Mouse (Mus musculus) ES-E14 (cell line): ENCODE results near the gene Gm10803. TPM values are rescaled to one million over a fixed set of nuclear protein-coding genes. Genes with fewer than 3 reads are reported as not detected.

Experiments
- DNase-seq: peaks from one replicate; pipeline ENCODE4 v3.0.0-alpha.2; 2013; ENCODE audit warnings: low read depth, low spot score
- H3K27ac ChIP-seq: 2 replicates; pipeline ENCODE4 v1.5.1; 2012; ENCODE audit warnings: low read depth, mild to moderate bottlenecking, low read length, moderate library complexity, mixed read lengths; ENCODE audit not compliant: poor library complexity, insufficient read depth, severe bottlenecking
- H3K36me3 ChIP-seq: 2 replicates; pipeline ENCODE4 v1.6.1; 2012; ENCODE audit warnings: mild to moderate bottlenecking, low read length, moderate library complexity, mixed read lengths; ENCODE audit not compliant: control insufficient read depth, poor library complexity, insufficient read depth, severe bottlenecking
- H3K4me1 ChIP-seq, 2 experiments: fragments of 150-350 bp in 1 of 2; sonication (generic) in 1 of 2; 2 replicates each; pipeline ENCODE4 v1.6.1; 2012; ENCODE audit warnings: low read length in 2 of 2, mild to moderate bottlenecking in 1 of 2, mixed read lengths in 1 of 2; ENCODE audit not compliant: control insufficient read depth in 2 of 2, insufficient read depth in 2 of 2, poor library complexity in 1 of 2
- H3K4me3 ChIP-seq, 2 experiments: fragments of 150-350 bp in 1 of 2; sonication (generic) in 1 of 2; 2 replicates each; pipeline ENCODE4 v1.5.1; 2012; ENCODE audit warnings: low read length in 2 of 2, low read depth in 1 of 2, mild to moderate bottlenecking in 1 of 2, mixed read lengths in 1 of 2; ENCODE audit not compliant: insufficient read depth in 1 of 2, poor library complexity in 1 of 2, severe bottlenecking in 1 of 2
- H3K9ac ChIP-seq: 2 replicates; pipeline ENCODE4 v1.6.1; 2012; ENCODE audit warnings: low read depth, mild to moderate bottlenecking, low read length, mixed read lengths; ENCODE audit not compliant: poor library complexity, insufficient read depth, severe bottlenecking
- H3K9me3 ChIP-seq: fragments of 150-350 bp; sonication (generic); 2 replicates; pipeline ENCODE4 v1.6.1; 2012; ENCODE audit warnings: low read depth, mild to moderate bottlenecking, low read length; ENCODE audit not compliant: control insufficient read depth, insufficient read depth
- CHD2 ChIP-seq: IDR thresholded peaks from 2 replicates; pipeline ENCODE4 v1.6.1; 2014; ENCODE audit warnings: mild to moderate bottlenecking, low read depth, low read length, inconsistent platforms
- HCFC1 ChIP-seq: IDR thresholded peaks from 2 replicates; pipeline ENCODE4 v1.6.1; 2012; ENCODE audit warnings: low read length, inconsistent platforms, borderline replicate concordance; ENCODE audit not compliant: insufficient read depth
- MAFK ChIP-seq: IDR thresholded peaks from 2 replicates; pipeline ENCODE4 v1.6.1; 2014; ENCODE audit warnings: mild to moderate bottlenecking, low read depth, low read length, inconsistent platforms; ENCODE audit not compliant: insufficient read depth
- ZC3H11A ChIP-seq: IDR thresholded peaks from 2 replicates; pipeline ENCODE4 v1.6.1; 2012; ENCODE audit warnings: low read depth, mild to moderate bottlenecking, inconsistent platforms, low read length, borderline replicate concordance
- ZNF384 ChIP-seq: IDR thresholded peaks from 2 replicates; pipeline ENCODE4 v1.6.1; 2012; ENCODE audit warnings: low read depth, low read length, inconsistent platforms
- in situ Hi-C, 2 experiments: fragments of 600-800 bp; cut with MboI; formaldehyde crosslinking; loops; one replicate each; pipeline ENCODE4 v1.15.1; 2025; ENCODE audit warnings: low sequenced_read_pairs in 2 of 2, inconsistent platforms in 1 of 2; ENCODE audit not compliant: unreplicated experiment in 2 of 2
- total RNA-seq: library from RNA; depleted of rRNA; stranded (reverse); fragments of 300-350 nt; gene quantifications from 2 replicates; pipeline ENCODE4 v1.2.3, GENCODE M21; 2012

The Gm10803 gene
- total RNA-seq, 1 experiment, result not detected

DNA sequence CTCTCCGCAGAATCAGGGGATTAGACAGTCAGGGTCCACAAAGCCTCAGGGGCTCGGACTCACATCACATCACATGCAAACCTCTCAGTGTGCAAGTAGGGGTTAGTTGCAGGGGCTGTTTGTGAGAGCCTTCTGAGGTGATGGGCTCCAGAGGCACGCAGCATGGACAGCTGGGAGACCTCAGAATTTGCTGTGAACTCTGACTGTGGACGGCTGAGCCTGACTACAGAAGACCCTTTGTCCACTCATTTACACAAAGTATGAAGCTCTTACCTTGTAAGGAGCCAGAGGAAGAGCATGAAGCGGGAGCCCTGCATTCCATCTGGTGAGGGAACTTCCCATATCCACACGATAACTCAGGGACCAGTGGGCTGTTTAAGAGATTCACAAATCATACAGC, 5.3 kb downstream of the Gm10803 start:
- Histone ChIP-seq H3K9me3 (no peaks in the 10 kb centered on the region), H3K36me3 (no peaks in the 10 kb centered on the region), H3K27ac (no peak overlapping the region), H3K9ac (no peak overlapping the region), H3K4me3 (no peak overlapping the region), H3K4me1 (no peaks in the 10 kb centered on the region)
- in situ Hi-C loops, result no loop called here
- TF ChIP-seq CHD2, result no peak
- no peak for DNase-seq

DNA sequence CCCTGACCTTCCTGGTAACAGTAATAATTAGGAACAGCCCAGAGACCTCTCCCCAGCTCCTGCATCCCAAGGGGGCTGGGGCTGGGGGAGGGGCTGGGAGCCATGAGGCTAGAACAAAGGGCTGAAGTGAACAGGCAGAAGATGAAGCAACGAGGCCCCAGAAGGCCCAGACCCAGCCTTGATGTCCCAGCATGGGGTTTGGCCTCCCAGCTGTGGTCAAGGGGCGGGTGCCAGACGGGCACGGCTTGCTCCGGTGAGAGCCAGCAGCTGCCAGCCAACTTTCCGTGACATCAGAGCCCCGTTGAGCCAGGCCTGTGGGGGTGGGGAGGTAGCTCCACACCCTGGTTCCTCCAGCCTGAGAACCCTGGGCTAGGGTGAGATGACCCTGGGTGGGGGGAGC, 7.3 kb downstream of the Gm10803 start:
- no peaks in the 10 kb centered on the region for H3K9me3 ChIP-seq
- no peak overlapping the region for H3K9ac ChIP-seq
- TF ChIP-seq CHD2, result no peak
- TF ChIP-seq ZNF384, result no peak
- TF ChIP-seq MAFK, result no peak
- no peak for TF ChIP-seq ZC3H11A
- no peak for TF ChIP-seq HCFC1
- H3K4me1 ChIP-seq, result no peaks in the 10 kb centered on the region
- DNase-seq, result no peak
- no peaks in the 10 kb centered on the region for H3K36me3 ChIP-seq
- no peak overlapping the region for H3K4me3 ChIP-seq
- in situ Hi-C loops, result no loop called here
- no peak overlapping the region for H3K27ac ChIP-seq

DNA sequence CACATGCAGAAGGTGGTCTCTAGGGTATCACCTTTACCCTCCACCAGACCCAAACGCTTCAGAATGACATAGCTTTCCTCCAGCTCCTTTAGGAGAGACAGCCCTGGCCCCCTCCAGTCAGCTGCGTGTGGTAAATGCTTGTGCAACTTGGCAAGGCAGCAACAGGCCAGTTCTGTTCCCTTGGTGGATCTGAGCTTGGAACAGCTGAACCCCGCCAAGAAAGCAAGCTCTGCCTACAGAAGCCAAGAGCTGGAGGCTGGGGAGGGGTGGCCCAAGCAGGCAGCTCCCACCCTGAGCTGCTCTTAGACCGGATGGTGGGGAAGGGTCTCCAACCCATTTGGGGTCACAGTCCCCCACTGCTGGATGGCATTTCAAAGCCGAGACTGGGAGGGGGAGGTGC, 12.2 kb downstream of the Gm10803 start:
- Histone ChIP-seq H3K4me3 (no peak overlapping the region), H3K9me3 (no peaks in the 10 kb centered on the region), H3K9ac (no peak overlapping the region), H3K36me3 (no peaks in the 10 kb centered on the region), H3K4me1 (no peaks in the 10 kb centered on the region), H3K27ac (no peak overlapping the region)
- no peak for DNase-seq
- in situ Hi-C loops, result no loop called here
- TF ChIP-seq CHD2, result no peak
- TF ChIP-seq MAFK, result no peak
- no peak for TF ChIP-seq HCFC1
- no peak for TF ChIP-seq ZNF384
- TF ChIP-seq ZC3H11A, result no peak

DNA sequence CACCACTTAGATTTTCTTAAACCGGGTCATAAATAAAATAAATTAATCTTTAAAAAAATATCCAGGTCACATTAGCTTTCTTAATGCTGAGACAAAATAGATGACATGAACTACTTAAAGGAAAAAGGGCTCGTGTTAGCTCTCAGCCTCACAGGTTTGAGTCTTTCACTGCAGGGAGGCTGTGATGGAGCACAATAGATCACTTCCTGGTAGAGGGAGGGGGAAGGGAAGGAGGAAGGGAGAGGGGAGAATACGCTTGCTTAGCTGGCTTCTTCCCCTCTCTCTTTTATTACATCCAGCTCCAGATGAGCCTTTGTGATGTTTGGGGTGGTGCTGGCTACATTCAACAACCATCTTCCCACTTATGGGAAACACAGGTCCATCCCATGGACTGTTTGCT, 20.9 kb downstream of the Gm10803 start:
- TF ChIP-seq HCFC1, result no peak
- no peak for TF ChIP-seq MAFK
- TF ChIP-seq CHD2, result no peak
- no peak for TF ChIP-seq ZC3H11A
- TF ChIP-seq ZNF384, result no peak
- no peak overlapping the region for H3K27ac ChIP-seq
- H3K36me3 ChIP-seq, result no peaks in the 10 kb centered on the region
- no peak for DNase-seq
- H3K4me1 ChIP-seq, result peaks cover 4 to 8% of the 10 kb centered on the region in 2 experiments; a peak in 1 of 4 replicates
- H3K4me3 ChIP-seq, result no peak overlapping the region
- in situ Hi-C loops, result no loop called here
- no peak overlapping the region for H3K9ac ChIP-seq
- H3K9me3 ChIP-seq, result no peaks in the 10 kb centered on the region

DNA sequence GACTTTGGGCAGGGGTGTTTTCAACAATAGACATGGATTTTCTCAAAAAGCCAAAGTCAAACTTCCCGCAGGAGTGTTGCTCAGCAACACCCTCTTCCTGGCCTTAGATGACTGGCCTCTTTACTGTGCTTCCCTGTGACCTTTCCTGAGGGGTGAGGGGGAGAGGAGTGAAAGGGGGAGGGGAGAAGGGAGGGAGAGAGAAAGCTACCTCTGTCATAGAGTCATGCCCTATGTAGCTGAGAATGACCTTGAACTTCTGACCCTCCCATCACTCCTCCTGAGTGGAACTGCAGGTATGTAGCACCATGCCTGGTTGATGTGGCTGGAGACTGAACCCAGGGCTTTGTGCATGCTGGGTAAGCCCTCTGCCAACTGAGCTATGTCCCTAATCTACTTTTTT, 25.5 kb downstream of the Gm10803 start:
- no peaks in the 10 kb centered on the region for H3K9me3 ChIP-seq
- H3K9ac ChIP-seq, result no peak overlapping the region
- no peak overlapping the region for H3K27ac ChIP-seq
- H3K36me3 ChIP-seq, result no peaks in the 10 kb centered on the region
- peaks cover 2 to 6% of the 10 kb centered on the region in 2 experiments; a peak in 1 of 4 replicates for H3K4me1 ChIP-seq
- no peak overlapping the region for H3K4me3 ChIP-seq
- in situ Hi-C loops, result no loop called here
- no peak for DNase-seq
- TF ChIP-seq MAFK (no peak), CHD2 (no peak), ZC3H11A (no peak), ZNF384 (no peak), HCFC1 (no peak)
